Mouse (Mus musculus): Measurements from ENCODE around the gene Maco1. TPM values are rescaled to one million over a fixed set of nuclear protein-coding genes. Genes with fewer than 3 reads are reported as not detected.

Gene Maco1
- total RNA-seq, 2 experiments from 2014 or later: 62.9 to 136 TPM

- ATAC-seq (replicated peaks; ENCODE audit: low FRiP score, poor library complexity, severe bottlenecking): no peak
Observed at GRCm38 (mm10) chr4:134779136-134779934, 73.8 kb downstream of the Maco1 start.

- no peak for ATAC-seq (replicated peaks; ENCODE audit: low FRiP score, poor library complexity, severe bottlenecking)
Observed at GRCm38 (mm10) chr4:134776246-134776645, 76.9 kb downstream of the Maco1 start.

GRCm38 (mm10) chr4:134775234-134775944 is 77.8 kb downstream of the Maco1 start:
- ATAC-seq (replicated peaks; ENCODE audit: low FRiP score, poor library complexity, severe bottlenecking): no peak

GRCm38 (mm10) chr4:134774126-134774525 is 79.0 kb downstream of the Maco1 start:
- ATAC-seq (replicated peaks; ENCODE audit: low FRiP score, poor library complexity, severe bottlenecking): no peak

- 0 out of 2 replicates have a peak, but pooled peaks have one; percentile 32 for ATAC-seq (replicated peaks; ENCODE audit: low FRiP score, poor library complexity, severe bottlenecking)
Observed at GRCm38 (mm10) chr4:134772805-134773674, 80.1 kb downstream of the Maco1 start.

- no peak for ATAC-seq (replicated peaks; ENCODE audit: low FRiP score, poor library complexity, severe bottlenecking)
Observed at GRCm38 (mm10) chr4:134769891-134770290, 83.3 kb downstream of the Maco1 start.

- ATAC-seq (replicated peaks; ENCODE audit: low FRiP score, poor library complexity, severe bottlenecking): no peak
Observed at GRCm38 (mm10) chr4:134769081-134769811, 83.9 kb downstream of the Maco1 start.

GRCm38 (mm10) chr4:134768226-134768888 is 84.8 kb downstream of the Maco1 start:
- ATAC-seq (replicated peaks; ENCODE audit: low FRiP score, poor library complexity, severe bottlenecking): no peak

GRCm38 (mm10) chr4:134767426-134768225 is 85.5 kb downstream of the Maco1 start, which contains the start of gene Ldlrap1:
Gene Ldlrap1 (minus strand): TSS chr4:134768024.
- peak; percentile 74 for ATAC-seq (replicated peaks; ENCODE audit: low FRiP score, poor library complexity, severe bottlenecking)

- ATAC-seq (replicated peaks; ENCODE audit: low FRiP score, poor library complexity, severe bottlenecking): peak; percentile 26; the same call in 1 of the 2 replicates
Observed at GRCm38 (mm10) chr4:134766904-134767425, 86.2 kb downstream of the Maco1 start.

GRCm38 (mm10) chr4:134766277-134766676 is 86.9 kb downstream of the Maco1 start:
- no peak for ATAC-seq (replicated peaks; ENCODE audit: low FRiP score, poor library complexity, severe bottlenecking)

- peak; percentile 15; the same call in 1 of the 2 replicates for ATAC-seq (replicated peaks; ENCODE audit: low FRiP score, poor library complexity, severe bottlenecking)
Observed at GRCm38 (mm10) chr4:134764333-134764732, 88.8 kb downstream of the Maco1 start.

- ATAC-seq (replicated peaks; ENCODE audit: low FRiP score, poor library complexity, severe bottlenecking): no peak
Observed at GRCm38 (mm10) chr4:134762360-134762759, 90.8 kb downstream of the Maco1 start.

- peak; percentile 43 for ATAC-seq (replicated peaks; ENCODE audit: low FRiP score, poor library complexity, severe bottlenecking)
Observed at GRCm38 (mm10) chr4:134760793-134761201, 92.3 kb downstream of the Maco1 start.

- ATAC-seq (replicated peaks; ENCODE audit: low FRiP score, poor library complexity, severe bottlenecking): peak; percentile 55
Observed at GRCm38 (mm10) chr4:134760281-134760680, 92.9 kb downstream of the Maco1 start.

GRCm38 (mm10) chr4:134759564-134759963 is 93.6 kb downstream of the Maco1 start:
- ATAC-seq (replicated peaks; ENCODE audit: low FRiP score, poor library complexity, severe bottlenecking): peak; percentile 74

GRCm38 (mm10) chr4:134758922-134759321 is 94.2 kb downstream of the Maco1 start:
- ATAC-seq (replicated peaks; ENCODE audit: low FRiP score, poor library complexity, severe bottlenecking): 0 out of 2 replicates have a peak, but pooled peaks have one; percentile 1

- no peak for ATAC-seq (replicated peaks; ENCODE audit: low FRiP score, poor library complexity, severe bottlenecking)
Observed at GRCm38 (mm10) chr4:134758367-134758766, 94.8 kb downstream of the Maco1 start.
